In genomic region chr10:125764402-125765102, GRCm38 (mm10) we compare ENCODE assay signal across 8 mouse cellular contexts.
DNase-seq lines count a peak whose midpoint lies in the region; ATAC-seq and TF ChIP-seq lines count a peak whose summit lies in the region.

No protein-coding gene starts in this region.

- no peak overlapping the region for H3K4me2 ChIP-seq in hindbrain, embryonic 11.5 days (replicated peaks; ENCODE audit: low read depth, low read length)
- no peak overlapping the region for H3K4me2 ChIP-seq in hindbrain, embryonic 12.5 days (replicated peaks)

- H3K9me3 ChIP-seq in hindbrain, embryonic 11.5 days (ENCODE audit: control insufficient read depth, low read length) = no peaks in the 10 kb centered on the region
- no peaks in the 10 kb centered on the region; the same call in 1 of the 2 replicates for H3K9me3 ChIP-seq in hindbrain, embryonic 12.5 days (replicated peaks)
- H3K9me3 ChIP-seq in embryonic facial prominence, embryonic 10.5 days = peaks cover 13% of the 10 kb centered on the region

- H3K4me1 ChIP-seq in hindbrain, embryonic 11.5 days (replicated peaks; ENCODE audit: control insufficient read depth, insufficient read depth, low read length) = no peaks in the 10 kb centered on the region
- H3K4me1 ChIP-seq in hindbrain, embryonic 12.5 days = no peaks in the 10 kb centered on the region
- peaks cover 22% of the 10 kb centered on the region for H3K4me1 ChIP-seq in embryonic facial prominence, embryonic 10.5 days

- no peak overlapping the region for H3K9ac ChIP-seq in hindbrain, embryonic 11.5 days (ENCODE audit: low read depth, low read length)
- H3K9ac ChIP-seq in hindbrain, embryonic 12.5 days = no peak overlapping the region

- H3K4me3 ChIP-seq in hindbrain, embryonic 11.5 days (ENCODE audit: low read depth, low read length) = no peak overlapping the region
- H3K4me3 ChIP-seq in hindbrain, embryonic 12.5 days = no peak overlapping the region
- H3K4me3 ChIP-seq in embryonic facial prominence, embryonic 10.5 days = no peak overlapping the region

- peak; percentile 84 for TF ChIP-seq CTCF in Patski (IDR thresholded peaks at IDR 0.05)

- in situ Hi-C loops in Patski (cut with MboI; ENCODE audit: low pct_unique_long_range_greater_than_20kb) = no loop called here

- no peaks in the 10 kb centered on the region for H3K27me3 ChIP-seq in hindbrain, embryonic 11.5 days (ENCODE audit: control insufficient read depth, insufficient read depth, low read length)
- H3K27me3 ChIP-seq in hindbrain, embryonic 12.5 days = no peaks in the 10 kb centered on the region
- no peaks in the 10 kb centered on the region for H3K27me3 ChIP-seq in Patski
- no peaks in the 10 kb centered on the region for H3K27me3 ChIP-seq in embryonic facial prominence, embryonic 10.5 days (replicated peaks; ENCODE audit: low read depth, poor library complexity, severe bottlenecking)

- DNase-seq in hindbrain, embryonic 11.5 days (ENCODE audit: low spot score) = peak; percentile 65
- DNase-seq in Patski (ENCODE audit: low read depth, low spot score) = peak; percentile 15
- DNase-seq in embryonic facial prominence, embryonic 10.5 days (ENCODE audit: low spot score) = peak; percentile 72
- DNase-seq in kidney, postnatal 36 days = peak; percentile 83 to 87
- DNase-seq in thymus, adult 18-20 months = no peak
- no peak for DNase-seq in cerebellum, postnatal 36 days

- no peak overlapping the region for H3K27ac ChIP-seq in hindbrain, embryonic 11.5 days (ENCODE audit: low read depth, low read length)
- no peak overlapping the region for H3K27ac ChIP-seq in hindbrain, embryonic 12.5 days
- H3K27ac ChIP-seq in embryonic facial prominence, embryonic 10.5 days (replicated peaks) = peak overlapping the region; percentile 55

- peak; percentile 33; the same call in 1 of the 2 replicates for ATAC-seq in hindbrain, embryonic 11.5 days (ENCODE audit: low FRiP score)
- ATAC-seq in hindbrain, embryonic 12.5 days (ENCODE audit: low FRiP score) = no peak
- peak; percentile 79 for ATAC-seq in Patski
- ATAC-seq in megakaryocyte progenitor cell, adult 5-6 weeks (replicated peaks; ENCODE audit: poor library complexity) = peak; percentile 99

- no peaks in the 10 kb centered on the region for H3K36me3 ChIP-seq in hindbrain, embryonic 11.5 days (ENCODE audit: control insufficient read depth, insufficient read depth, low read length)
- no peaks in the 10 kb centered on the region for H3K36me3 ChIP-seq in hindbrain, embryonic 12.5 days
- H3K36me3 ChIP-seq in embryonic facial prominence, embryonic 10.5 days (replicated peaks) = 0 out of 2 replicates have a peak, but pooled peaks cover 5% of the 10 kb centered on the region

- 66% methylated on average over 10 of the region's 10 CpGs for WGBS in hindbrain, embryonic 11.5 days
- 61% methylated on average over 10 of the region's 10 CpGs for WGBS in hindbrain, embryonic 12.5 days
- 37% methylated on average over 10 of the region's 10 CpGs for WGBS in embryonic facial prominence, embryonic 10.5 days

- CTCF ChIA-PET in Patski (lab: Charles Lee) = interaction anchor here (1.1 to 1.6 kb wide), 4 partner anchors 8 to 459 kb away, joined by 3 to 4 read pairs (median 3); no protein-coding TSS in a partner anchor

- POLR2A ChIA-PET in Patski (lab: Charles Lee) = no interaction called here

Comparison
In these comparisons a context has a peak if more than half of its experiments do, and no peak if none do; other contexts are left out.
1. DNase-seq: peak in hindbrain, embryonic 11.5 days (single experiment), Patski (single experiment), embryonic facial prominence, embryonic 10.5 days (single experiment) and kidney, postnatal 36 days (2 of 2); none in thymus, adult 18-20 months (0 of 2) and cerebellum, postnatal 36 days (0 of 2).